Mouse (Mus musculus): ENCODE results near the gene Rdm1. TPM values are rescaled to one million over a fixed set of nuclear protein-coding genes. Genes with fewer than 3 reads are reported as not detected.
"Not testable (repeated sequence)": the region's sequence is repeated elsewhere in the genome, so short reads cannot be mapped to it uniquely, and the experiment has no call there.

Gene Rdm1
- polyA plus RNA-seq, 1 experiment from 2014 or later = 35.5 TPM

- H3K27ac ChIP-seq (ENCODE audit: low read depth, low read length) = peak overlapping the region; percentile 91
- no peaks in the 10 kb centered on the region for H3K27me3 ChIP-seq (ENCODE audit: control insufficient read depth, insufficient read depth, low read length)
- no peaks in the 10 kb centered on the region for H3K9me3 ChIP-seq (ENCODE audit: control insufficient read depth, low read length)
- DNase-seq (ENCODE audit: low spot score) (no peak), ATAC-seq (ENCODE audit: low FRiP score) (peak; percentile 39)
- peak overlapping the region; percentile 56 for H3K4me2 ChIP-seq (replicated peaks; ENCODE audit: low read depth, low read length)
- H3K9ac ChIP-seq (ENCODE audit: low read depth, low read length) = peak overlapping the region; percentile 60
- peak overlapping the region; percentile 30 for H3K4me3 ChIP-seq (ENCODE audit: low read depth, low read length)
- no peaks in the 10 kb centered on the region for H3K36me3 ChIP-seq (ENCODE audit: control insufficient read depth, insufficient read depth, low read length)
- H3K4me1 ChIP-seq (replicated peaks; ENCODE audit: control insufficient read depth, insufficient read depth, low read length) = no peaks in the 10 kb centered on the region
- WGBS = 6% methylated on average over 8 of the region's 8 CpGs
These were observed 373 bp upstream of the Rdm1 start for GRCm38 (mm10) chr11:101626649-101626994.

GRCm38 (mm10) chr11:101627857-101628559 lies 1.0 kb downstream of the Rdm1 start:
- Histone ChIP-seq H3K27ac (ENCODE audit: low read depth, low read length) (peak overlapping the region; percentile 94), H3K4me1 (replicated peaks; ENCODE audit: control insufficient read depth, insufficient read depth, low read length) (no peaks in the 10 kb centered on the region), H3K9ac (ENCODE audit: low read depth, low read length) (peak overlapping the region; percentile 74), H3K27me3 (ENCODE audit: control insufficient read depth, insufficient read depth, low read length) (no peaks in the 10 kb centered on the region), H3K9me3 (ENCODE audit: control insufficient read depth, low read length) (no peaks in the 10 kb centered on the region), H3K4me2 (replicated peaks; ENCODE audit: low read depth, low read length) (peak overlapping the region; percentile 90), H3K36me3 (ENCODE audit: control insufficient read depth, insufficient read depth, low read length) (no peaks in the 10 kb centered on the region), H3K4me3 (ENCODE audit: low read depth, low read length) (peak overlapping the region; percentile 51)
- ATAC-seq (ENCODE audit: low FRiP score) (peak; percentile 52), DNase-seq (ENCODE audit: low spot score) (peak; percentile 94)
- WGBS = under 1% methylated on average over 33 of the region's 33 CpGs

- H3K27me3 ChIP-seq (ENCODE audit: control insufficient read depth, insufficient read depth, low read length); ATAC-seq (ENCODE audit: low FRiP score); H3K9me3 ChIP-seq (ENCODE audit: control insufficient read depth, low read length); H3K27ac ChIP-seq (ENCODE audit: low read depth, low read length); H3K9ac ChIP-seq (ENCODE audit: low read depth, low read length); H3K4me1 ChIP-seq (replicated peaks; ENCODE audit: control insufficient read depth, insufficient read depth, low read length); H3K36me3 ChIP-seq (ENCODE audit: control insufficient read depth, insufficient read depth, low read length); DNase-seq (ENCODE audit: low spot score): not testable (repeated sequence)
- H3K4me3 ChIP-seq (ENCODE audit: low read depth, low read length) = peak overlapping the region; percentile 51
- WGBS = 78% methylated on average over 4 of the region's 5 CpGs
- peak overlapping the region; percentile 90; the same call in 1 of the 2 replicates for H3K4me2 ChIP-seq (replicated peaks; ENCODE audit: low read depth, low read length)
These were observed 1.9 kb downstream of the Rdm1 start for GRCm38 (mm10) chr11:101628733-101629417.

DNA sequence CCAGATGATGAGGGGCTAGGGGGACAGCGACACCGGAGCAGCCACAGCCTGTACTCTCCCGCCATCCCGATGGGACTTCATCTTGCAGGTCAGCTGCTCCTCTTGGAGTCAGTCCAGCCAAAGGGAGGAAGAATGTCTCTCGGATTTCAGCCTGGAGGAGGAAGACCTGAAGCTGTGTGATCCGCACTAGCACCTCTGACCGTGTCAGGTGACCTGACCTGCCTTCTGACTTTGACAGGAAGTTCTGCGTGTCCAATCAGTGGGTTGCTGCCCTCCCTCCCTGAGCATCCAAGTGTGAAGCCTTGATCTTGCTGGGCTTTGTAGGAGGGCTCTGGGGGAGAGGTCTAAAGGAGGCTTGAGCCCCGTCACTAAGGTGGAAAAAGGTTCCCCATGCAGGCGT lies 8.7 kb downstream of the Rdm1 start:
- no peak overlapping the region for H3K27ac ChIP-seq (ENCODE audit: low read depth, low read length)
- no peak overlapping the region for H3K9ac ChIP-seq (ENCODE audit: low read depth, low read length)
- DNase-seq (ENCODE audit: low spot score) (no peak), ATAC-seq (ENCODE audit: low FRiP score) (no peak)
- H3K9me3 ChIP-seq (ENCODE audit: control insufficient read depth, low read length) = no peaks in the 10 kb centered on the region
- H3K4me3 ChIP-seq (ENCODE audit: low read depth, low read length) = no peak overlapping the region
- WGBS = 77% methylated on average over 10 of the region's 10 CpGs
- no peaks in the 10 kb centered on the region for H3K27me3 ChIP-seq (ENCODE audit: control insufficient read depth, insufficient read depth, low read length)
- H3K4me2 ChIP-seq (replicated peaks; ENCODE audit: low read depth, low read length) = no peak overlapping the region
- no peaks in the 10 kb centered on the region for H3K36me3 ChIP-seq (ENCODE audit: control insufficient read depth, insufficient read depth, low read length)
- H3K4me1 ChIP-seq (replicated peaks; ENCODE audit: control insufficient read depth, insufficient read depth, low read length) = no peaks in the 10 kb centered on the region

DNA sequence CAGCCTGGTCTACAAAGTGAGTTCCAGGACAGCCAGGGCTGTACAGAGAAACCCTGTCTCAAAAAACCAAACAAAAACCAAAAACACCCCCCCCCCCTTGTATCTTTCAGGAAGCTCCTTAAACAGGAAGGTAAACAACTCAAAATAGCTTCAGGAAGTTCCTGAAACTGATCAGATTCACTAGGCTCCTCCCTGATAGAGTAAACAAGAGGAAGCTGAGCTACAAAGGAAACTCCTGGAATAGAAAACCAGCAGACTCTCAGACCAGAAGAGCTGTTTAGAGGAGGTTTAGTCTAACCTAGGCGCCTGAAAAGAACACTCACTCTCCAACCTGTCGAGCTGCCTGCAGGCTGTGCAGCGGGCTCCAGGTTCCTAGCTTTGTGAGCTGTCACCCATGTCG lies 12.8 kb downstream of the Rdm1 start:
- Histone ChIP-seq H3K4me1 (replicated peaks; ENCODE audit: control insufficient read depth, insufficient read depth, low read length) (no peaks in the 10 kb centered on the region), H3K27me3 (ENCODE audit: control insufficient read depth, insufficient read depth, low read length) (no peaks in the 10 kb centered on the region), H3K4me2 (replicated peaks; ENCODE audit: low read depth, low read length) (no peak overlapping the region), H3K9ac (ENCODE audit: low read depth, low read length) (no peak overlapping the region), H3K4me3 (ENCODE audit: low read depth, low read length) (no peak overlapping the region), H3K36me3 (ENCODE audit: control insufficient read depth, insufficient read depth, low read length) (no peaks in the 10 kb centered on the region), H3K27ac (ENCODE audit: low read depth, low read length) (no peak overlapping the region), H3K9me3 (ENCODE audit: control insufficient read depth, low read length) (no peaks in the 10 kb centered on the region)
- 95% methylated on average over 4 of the region's 4 CpGs for WGBS
- no peak for ATAC-seq (ENCODE audit: low FRiP score)
- DNase-seq (ENCODE audit: low spot score) = no peak

- Histone ChIP-seq H3K4me3 (ENCODE audit: low read depth, low read length) (peak overlapping the region; percentile 14), H3K9ac (ENCODE audit: low read depth, low read length) (peak overlapping the region; percentile 35; the same call in 1 of the 2 replicates), H3K4me2 (replicated peaks; ENCODE audit: low read depth, low read length) (peak overlapping the region; percentile 25), H3K27ac (ENCODE audit: low read depth, low read length) (peak overlapping the region; percentile 70)
- not testable (repeated sequence) for H3K9me3 ChIP-seq (ENCODE audit: control insufficient read depth, low read length); H3K4me1 ChIP-seq (replicated peaks; ENCODE audit: control insufficient read depth, insufficient read depth, low read length); H3K36me3 ChIP-seq (ENCODE audit: control insufficient read depth, insufficient read depth, low read length); H3K27me3 ChIP-seq (ENCODE audit: control insufficient read depth, insufficient read depth, low read length)
- ATAC-seq (ENCODE audit: low FRiP score) (peak; percentile 73), DNase-seq (ENCODE audit: low spot score) (peak; percentile 77)
- 7% methylated on average over 41 of the region's 53 CpGs for WGBS
These were observed 14.1 kb downstream of the Rdm1 start for GRCm38 (mm10) chr11:101640857-101641709.

GRCm38 (mm10) chr11:101641710-101642642 lies 15.0 kb downstream of the Rdm1 start:
- ATAC-seq (ENCODE audit: low FRiP score) (peak; percentile 82), DNase-seq (ENCODE audit: low spot score) (peak; percentile 69)
- H3K4me3 ChIP-seq (ENCODE audit: low read depth, low read length); H3K27me3 ChIP-seq (ENCODE audit: control insufficient read depth, insufficient read depth, low read length); H3K4me1 ChIP-seq (replicated peaks; ENCODE audit: control insufficient read depth, insufficient read depth, low read length); H3K4me2 ChIP-seq (replicated peaks; ENCODE audit: low read depth, low read length); H3K9me3 ChIP-seq (ENCODE audit: control insufficient read depth, low read length); H3K9ac ChIP-seq (ENCODE audit: low read depth, low read length); H3K36me3 ChIP-seq (ENCODE audit: control insufficient read depth, insufficient read depth, low read length): not testable (repeated sequence)
- WGBS = 8% methylated on average over 12 of the region's 26 CpGs
- peak overlapping the region; percentile 70; the same call in 1 of the 2 replicates for H3K27ac ChIP-seq (ENCODE audit: low read depth, low read length)

GRCm38 (mm10) chr11:101642931-101643330 lies 15.9 kb downstream of the Rdm1 start:
- Histone ChIP-seq H3K9me3 (ENCODE audit: control insufficient read depth, low read length) (no peaks in the 10 kb centered on the region), H3K9ac (ENCODE audit: low read depth, low read length) (no peak overlapping the region), H3K4me2 (replicated peaks; ENCODE audit: low read depth, low read length) (no peak overlapping the region), H3K36me3 (ENCODE audit: control insufficient read depth, insufficient read depth, low read length) (no peaks in the 10 kb centered on the region), H3K27ac (ENCODE audit: low read depth, low read length) (no peak overlapping the region), H3K27me3 (ENCODE audit: control insufficient read depth, insufficient read depth, low read length) (no peaks in the 10 kb centered on the region), H3K4me1 (replicated peaks; ENCODE audit: control insufficient read depth, insufficient read depth, low read length) (no peaks in the 10 kb centered on the region), H3K4me3 (ENCODE audit: low read depth, low read length) (no peak overlapping the region)
- WGBS = 55% methylated on average over 5 of the region's 5 CpGs
- ATAC-seq (ENCODE audit: low FRiP score) = no peak
- DNase-seq (ENCODE audit: low spot score) = no peak
